Mouse (Mus musculus): ENCODE results near the gene Rgs18. TPM values are rescaled to one million over a fixed set of nuclear protein-coding genes. Genes with fewer than 3 reads are reported as not detected.

Rgs18 gene
- polyA plus RNA-seq (2012; rRNA removed), result 0.17 and 0.19 TPM in 2 replicates

DNA sequence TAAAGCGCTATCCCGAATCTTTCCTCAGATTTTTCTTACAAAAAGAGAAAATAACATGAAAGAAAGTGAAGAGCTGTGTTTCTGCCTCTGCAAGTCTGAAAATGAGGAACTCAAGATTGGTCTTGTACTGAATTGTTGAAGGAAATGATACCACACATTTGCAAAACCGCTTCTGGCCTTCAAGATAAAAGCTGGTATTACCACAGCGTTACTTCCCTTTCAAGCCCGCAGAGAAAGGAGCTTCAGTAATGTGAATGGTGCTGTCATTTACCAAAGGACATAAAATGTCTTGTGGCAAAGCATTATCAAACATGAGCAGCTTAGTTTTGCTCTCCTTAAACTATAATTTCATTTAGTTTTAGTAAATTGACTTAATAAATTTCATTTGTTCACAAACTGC is at the start of gene Rgs18:
Gene Rgs18, minus strand, starts transcription at position 105 of the 400 bp plus-strand sequence.
- Histone ChIP-seq H3K27me3 (ENCODE audit: control insufficient read depth, insufficient read depth, low read length) (no peaks in the 10 kb centered on the region), H3K36me3 (ENCODE audit: control insufficient read depth, insufficient read depth, low read length) (no peaks in the 10 kb centered on the region), H3K27ac (ENCODE audit: control insufficient read depth, insufficient read depth, low read length) (no peak within 1 kb of the TSS), H3K4me1 (replicated peaks; ENCODE audit: control insufficient read depth, insufficient read depth, low read length) (no peaks in the 10 kb centered on the region), H3K4me3 (ENCODE audit: control insufficient read depth, insufficient read depth, low read length) (no peak within 1 kb of the TSS)
- TF ChIP-seq POLR2A (IDR thresholded peaks at IDR 0.05; ENCODE audit: control insufficient read depth, extremely low read depth, insufficient read depth, low read length, poor library complexity), result no peak
- TF ChIP-seq CTCF (IDR thresholded peaks at IDR 0.05; ENCODE audit: borderline replicate concordance, control insufficient read depth, extremely low read depth, insufficient read depth, low read length, poor library complexity), result no peak
- no peak for DNase-seq
- 7% methylated on average over 5 of the region's 5 CpGs for WGBS

DNA sequence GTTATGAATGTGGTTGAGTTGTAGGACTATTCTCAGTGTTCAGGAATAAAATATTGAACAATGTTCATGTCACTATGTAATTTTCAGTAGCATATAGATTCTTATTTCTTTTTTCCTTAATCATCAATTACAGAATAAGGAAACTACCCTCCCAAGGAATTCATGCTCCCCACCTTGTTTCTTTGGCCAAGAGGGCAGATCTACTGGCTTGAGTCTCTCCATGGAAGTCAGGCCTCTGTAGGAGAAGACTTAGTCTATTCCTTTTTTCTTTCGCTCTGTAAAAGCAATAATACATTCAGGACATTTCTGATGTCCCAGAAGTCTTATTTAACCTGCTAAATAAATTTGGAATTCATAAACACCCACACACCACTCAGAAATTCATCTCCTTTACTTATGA is 841 bp downstream of the Rgs18 start:
- Histone ChIP-seq H3K4me1 (replicated peaks; ENCODE audit: control insufficient read depth, insufficient read depth, low read length) (no peaks in the 10 kb centered on the region), H3K27ac (ENCODE audit: control insufficient read depth, insufficient read depth, low read length) (no peak overlapping the region), H3K36me3 (ENCODE audit: control insufficient read depth, insufficient read depth, low read length) (no peaks in the 10 kb centered on the region), H3K27me3 (ENCODE audit: control insufficient read depth, insufficient read depth, low read length) (no peaks in the 10 kb centered on the region), H3K4me3 (ENCODE audit: control insufficient read depth, insufficient read depth, low read length) (no peak overlapping the region)
- no peak for DNase-seq
- WGBS, result 41% methylated on average over 1 of the region's 1 CpGs
- TF ChIP-seq CTCF (IDR thresholded peaks at IDR 0.05; ENCODE audit: borderline replicate concordance, control insufficient read depth, extremely low read depth, insufficient read depth, low read length, poor library complexity), result no peak
- TF ChIP-seq POLR2A (IDR thresholded peaks at IDR 0.05; ENCODE audit: control insufficient read depth, extremely low read depth, insufficient read depth, low read length, poor library complexity), result no peak

DNA sequence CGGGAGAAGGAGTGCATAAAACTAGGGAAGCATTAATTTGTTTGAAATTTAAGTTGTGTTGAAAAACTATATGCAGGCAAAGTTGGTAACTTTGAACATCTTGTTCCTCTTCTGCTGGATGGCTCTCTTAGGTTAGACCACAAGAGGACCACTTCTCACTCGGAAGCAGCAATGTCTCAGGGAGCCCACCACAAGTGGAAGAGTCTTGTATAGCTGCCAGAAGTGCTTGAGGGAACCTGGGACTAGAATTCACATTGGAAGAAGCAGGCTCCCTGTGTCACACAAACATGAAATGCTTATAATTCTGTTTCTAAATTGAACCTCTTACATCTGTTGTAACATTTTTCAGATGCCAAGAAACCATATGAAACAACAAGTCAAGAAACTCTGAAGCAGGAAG is 9.0 kb downstream of the Rgs18 start:
- Histone ChIP-seq H3K4me3 (ENCODE audit: control insufficient read depth, insufficient read depth, low read length) (no peak overlapping the region), H3K4me1 (replicated peaks; ENCODE audit: control insufficient read depth, insufficient read depth, low read length) (no peaks in the 10 kb centered on the region), H3K27me3 (ENCODE audit: control insufficient read depth, insufficient read depth, low read length) (no peaks in the 10 kb centered on the region), H3K36me3 (ENCODE audit: control insufficient read depth, insufficient read depth, low read length) (no peaks in the 10 kb centered on the region), H3K27ac (ENCODE audit: control insufficient read depth, insufficient read depth, low read length) (no peak overlapping the region)
- no peak for TF ChIP-seq POLR2A (IDR thresholded peaks at IDR 0.05; ENCODE audit: control insufficient read depth, extremely low read depth, insufficient read depth, low read length, poor library complexity)
- DNase-seq, result no peak
- WGBS, result 5% methylated on average over 2 of the region's 2 CpGs

DNA sequence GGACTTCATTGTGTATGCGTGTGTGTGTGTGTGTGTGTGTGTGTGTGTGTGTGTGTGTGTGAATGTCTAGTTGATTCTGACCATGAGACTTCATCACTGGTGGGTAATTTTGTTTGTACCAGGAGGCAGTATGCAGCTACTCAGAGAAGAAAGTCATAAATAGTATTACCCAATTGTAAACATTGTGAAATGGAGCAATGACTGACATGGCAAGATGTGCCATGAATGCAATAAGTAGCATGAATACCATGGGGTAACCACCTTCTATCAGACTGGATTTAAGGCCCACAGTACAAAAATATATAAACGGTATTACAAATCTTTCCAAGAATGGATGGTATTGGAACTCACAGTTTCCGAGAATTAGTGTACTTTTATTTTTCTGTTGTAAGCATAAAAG is 14.4 kb downstream of the Rgs18 start:
- Histone ChIP-seq H3K4me3 (ENCODE audit: control insufficient read depth, insufficient read depth, low read length) (no peak overlapping the region), H3K36me3 (ENCODE audit: control insufficient read depth, insufficient read depth, low read length) (no peaks in the 10 kb centered on the region), H3K27ac (ENCODE audit: control insufficient read depth, insufficient read depth, low read length) (no peak overlapping the region), H3K27me3 (ENCODE audit: control insufficient read depth, insufficient read depth, low read length) (no peaks in the 10 kb centered on the region), H3K4me1 (replicated peaks; ENCODE audit: control insufficient read depth, insufficient read depth, low read length) (no peaks in the 10 kb centered on the region)
- DNase-seq, result no peak
- TF ChIP-seq CTCF (IDR thresholded peaks at IDR 0.05; ENCODE audit: borderline replicate concordance, control insufficient read depth, extremely low read depth, insufficient read depth, low read length, poor library complexity) (no peak), POLR2A (IDR thresholded peaks at IDR 0.05; ENCODE audit: control insufficient read depth, extremely low read depth, insufficient read depth, low read length, poor library complexity) (no peak)
- 92% methylated on average over 3 of the region's 3 CpGs for WGBS

GRCm38 (mm10) chr1:144750763-144751162 is 24.5 kb downstream of the Rgs18 start:
- no peak for DNase-seq
- no peaks in the 10 kb centered on the region for H3K4me1 ChIP-seq (replicated peaks; ENCODE audit: control insufficient read depth, insufficient read depth, low read length)
- H3K4me3 ChIP-seq (ENCODE audit: control insufficient read depth, insufficient read depth, low read length), result no peak overlapping the region
- no peaks in the 10 kb centered on the region for H3K36me3 ChIP-seq (ENCODE audit: control insufficient read depth, insufficient read depth, low read length)
- no peak overlapping the region for H3K27ac ChIP-seq (ENCODE audit: control insufficient read depth, insufficient read depth, low read length)
- TF ChIP-seq CTCF (IDR thresholded peaks at IDR 0.05; ENCODE audit: borderline replicate concordance, control insufficient read depth, extremely low read depth, insufficient read depth, low read length, poor library complexity) (no peak), POLR2A (IDR thresholded peaks at IDR 0.05; ENCODE audit: control insufficient read depth, extremely low read depth, insufficient read depth, low read length, poor library complexity) (no peak)
- H3K27me3 ChIP-seq (ENCODE audit: control insufficient read depth, insufficient read depth, low read length), result no peaks in the 10 kb centered on the region
- WGBS, result 79% methylated on average over 3 of the region's 3 CpGs

DNA sequence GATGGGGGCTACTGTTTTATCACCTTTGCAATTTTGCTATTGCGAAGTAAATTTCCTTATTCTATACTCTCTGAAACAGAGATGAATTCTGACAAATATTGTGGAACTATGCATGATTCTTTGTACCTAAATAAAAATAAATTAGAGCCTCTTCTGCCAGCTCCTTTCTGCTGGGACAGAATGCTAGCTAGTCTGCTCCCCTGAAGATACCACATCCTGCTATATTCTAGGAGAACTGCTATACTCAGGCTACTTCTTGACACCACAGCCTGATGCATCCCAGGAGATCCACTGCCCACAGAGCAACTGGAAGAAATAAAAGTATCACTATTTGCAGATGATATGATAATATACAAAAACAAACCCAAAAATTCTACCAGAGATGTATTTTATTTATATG is 29.1 kb downstream of the Rgs18 start:
- Histone ChIP-seq H3K36me3 (ENCODE audit: control insufficient read depth, insufficient read depth, low read length) (no peaks in the 10 kb centered on the region), H3K27ac (ENCODE audit: control insufficient read depth, insufficient read depth, low read length) (no peak overlapping the region), H3K4me1 (replicated peaks; ENCODE audit: control insufficient read depth, insufficient read depth, low read length) (no peaks in the 10 kb centered on the region), H3K4me3 (ENCODE audit: control insufficient read depth, insufficient read depth, low read length) (no peak overlapping the region), H3K27me3 (ENCODE audit: control insufficient read depth, insufficient read depth, low read length) (no peaks in the 10 kb centered on the region)
- TF ChIP-seq CTCF (IDR thresholded peaks at IDR 0.05; ENCODE audit: borderline replicate concordance, control insufficient read depth, extremely low read depth, insufficient read depth, low read length, poor library complexity) (no peak), POLR2A (IDR thresholded peaks at IDR 0.05; ENCODE audit: control insufficient read depth, extremely low read depth, insufficient read depth, low read length, poor library complexity) (no peak)
- no peak for DNase-seq
- WGBS, result 98% methylated on average over 1 of the region's 1 CpGs

DNA sequence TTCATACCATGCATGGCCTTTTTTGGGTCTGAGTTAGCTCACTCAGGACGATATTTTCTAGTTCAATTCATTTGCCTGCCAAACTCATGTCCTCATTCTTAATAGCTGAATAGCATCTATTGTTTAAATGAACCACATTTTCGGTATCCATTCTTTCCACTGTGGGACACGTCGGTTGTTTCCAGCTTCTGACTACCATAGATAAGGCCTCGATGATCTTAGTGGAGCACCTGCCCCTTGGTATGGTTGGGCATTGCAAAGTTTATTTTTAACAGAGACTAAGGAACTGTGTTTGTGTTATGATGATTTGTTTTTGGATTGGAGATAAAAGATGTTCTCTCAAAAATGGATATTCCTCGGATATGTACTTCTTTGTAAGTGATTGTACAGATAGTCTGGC is 37.5 kb downstream of the Rgs18 start:
- Histone ChIP-seq H3K36me3 (ENCODE audit: control insufficient read depth, insufficient read depth, low read length) (no peaks in the 10 kb centered on the region), H3K27ac (ENCODE audit: control insufficient read depth, insufficient read depth, low read length) (no peak overlapping the region), H3K4me1 (replicated peaks; ENCODE audit: control insufficient read depth, insufficient read depth, low read length) (no peaks in the 10 kb centered on the region), H3K4me3 (ENCODE audit: control insufficient read depth, insufficient read depth, low read length) (no peak overlapping the region), H3K27me3 (ENCODE audit: control insufficient read depth, insufficient read depth, low read length) (no peaks in the 10 kb centered on the region)
- no peak for DNase-seq
- WGBS, result 92% methylated on average over 6 of the region's 6 CpGs
- TF ChIP-seq CTCF (IDR thresholded peaks at IDR 0.05; ENCODE audit: borderline replicate concordance, control insufficient read depth, extremely low read depth, insufficient read depth, low read length, poor library complexity) (no peak), POLR2A (IDR thresholded peaks at IDR 0.05; ENCODE audit: control insufficient read depth, extremely low read depth, insufficient read depth, low read length, poor library complexity) (no peak)
